Mouse (Mus musculus) heart, adult 8-10 months (tissue): ENCODE data around the gene Krt33a. TPM values are rescaled to one million over a fixed set of nuclear protein-coding genes. Genes with fewer than 3 reads are reported as not detected.

ENCODE experiments used
- DNase-seq: peaks from one replicate; pipeline ENCODE4 v3.0.0; 2022; ENCODE audit warnings: low spot score
- total RNA-seq, 4 experiments: library from RNA; stranded (reverse); gene quantifications; 2 replicates each; pipeline ENCODE4 v1.2.4; 2022

The Krt33a gene
- total RNA-seq, 4 experiments from 2014 or later, result not detected

GRCm38 (mm10) chr11:99986180-99986647 is 29.8 kb downstream of the Krt33a start, which contains the start of gene Krtap16-1:
TSS of gene Krtap16-1 (minus strand) at chr11:99986597.
- DNase-seq, result no peak

DNA sequence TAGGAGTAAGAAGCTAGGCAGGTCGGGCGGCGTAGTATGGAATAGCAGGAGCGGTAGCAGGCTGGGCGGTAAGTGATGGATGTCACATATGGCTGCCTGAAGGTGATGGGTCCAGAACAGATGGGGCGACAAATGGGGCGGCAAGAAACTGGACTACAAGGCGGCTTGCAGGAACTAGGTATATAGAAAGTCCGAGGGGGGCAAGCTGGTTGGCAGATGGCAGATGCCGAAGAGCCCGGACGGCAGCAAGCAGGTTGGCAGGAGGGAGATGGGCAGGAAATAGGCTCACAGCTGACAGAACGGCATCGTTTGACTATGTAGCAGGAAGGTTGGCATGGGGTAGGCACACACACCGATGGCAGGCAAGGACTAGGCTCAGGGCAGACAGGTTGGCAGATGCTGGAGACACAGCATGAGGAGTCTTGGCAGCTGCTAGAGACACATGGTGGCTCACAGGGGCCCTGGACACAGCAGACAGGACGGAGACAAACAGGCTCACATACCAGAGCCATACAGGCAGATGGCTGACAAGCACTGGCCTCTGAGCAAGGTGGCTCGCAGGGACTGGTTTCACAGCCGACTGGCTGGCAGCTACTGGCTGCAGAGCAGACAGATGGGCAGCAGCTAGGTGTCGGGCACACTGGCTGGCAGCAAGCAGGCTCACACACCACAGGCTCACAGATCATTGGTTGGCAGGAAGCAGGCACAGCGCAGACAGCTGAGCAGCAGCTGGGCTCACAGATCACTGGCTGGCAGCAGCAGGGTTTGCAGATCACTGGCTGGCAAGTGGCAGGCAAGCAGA is 30.5 kb downstream of the Krt33a start:
- DNase-seq, result no peak

GRCm38 (mm10) chr11:99983442-99983841 is 32.6 kb downstream of the Krt33a start:
- DNase-seq, result no peak

DNA sequence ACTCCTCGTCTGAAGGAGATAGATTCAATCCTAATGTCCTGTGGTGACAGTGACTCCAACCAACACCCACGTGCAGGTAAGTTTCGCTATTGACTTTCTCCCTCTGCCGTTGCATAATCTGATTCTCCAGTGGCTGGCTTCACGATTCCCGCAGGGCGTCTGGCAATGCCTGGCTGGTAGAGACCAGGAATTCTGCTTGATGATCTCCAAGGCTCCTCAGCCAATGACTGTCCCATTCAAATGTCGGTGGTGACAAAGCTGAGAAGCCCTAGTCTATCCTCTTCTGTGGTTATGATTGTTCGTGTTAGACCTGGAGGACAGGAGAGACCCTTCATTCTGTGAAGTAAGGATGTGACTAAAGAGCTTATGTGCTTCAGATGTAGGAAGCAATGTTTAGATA is 33.3 kb downstream of the Krt33a start:
- DNase-seq, result no peak

DNA sequence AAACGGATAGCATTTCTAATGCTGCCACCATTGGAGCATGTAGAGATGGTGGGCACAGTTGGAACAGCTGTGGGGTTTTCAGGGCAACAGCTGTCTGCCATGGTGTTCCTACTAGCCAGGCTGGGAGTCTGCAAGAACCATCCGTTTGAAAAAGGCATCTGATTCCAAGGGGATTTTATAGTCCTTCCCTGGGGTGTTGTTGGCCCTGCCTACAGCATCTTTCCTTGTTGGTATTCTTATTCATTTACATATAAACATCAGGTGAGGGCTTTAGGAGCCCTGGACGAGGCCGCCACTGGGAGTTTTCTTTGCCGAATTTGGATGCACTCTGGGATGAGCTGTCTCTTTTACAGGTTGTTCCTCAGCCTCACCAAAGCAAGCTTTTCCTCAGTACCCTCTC is 37.1 kb downstream of the Krt33a start, which contains the start of gene Krtap29-1:
Gene Krtap29-1 (minus strand): TSS at position 101 of the 400 bp plus-strand sequence.
- DNase-seq, result no peak

- DNase-seq, result no peak
Observed at GRCm38 (mm10) chr11:99965961-99966360, 50.1 kb downstream of the Krt33a start.

GRCm38 (mm10) chr11:99964213-99964612 is 51.8 kb downstream of the Krt33a start:
- DNase-seq, result no peak

Other genes starting within 250 kb of the Krt33a start
- gene Gm11595, start 243.3 kb downstream of the Krt33a start, total RNA-seq, result not detected
- not detected for gene Krtap4-8, start 235.5 kb downstream of the Krt33a start, total RNA-seq
- not detected for gene Krtap4-9, start 231.0 kb downstream of the Krt33a start, total RNA-seq
- not detected for gene Gm11596, start 222.7 kb downstream of the Krt33a start, total RNA-seq
- not detected for gene Gm11569, start 217.3 kb downstream of the Krt33a start, total RNA-seq
- gene Gm11554, start 211.8 kb downstream of the Krt33a start, total RNA-seq, result not detected
- gene Krtap4-13, start 206.3 kb downstream of the Krt33a start, total RNA-seq, result not detected
- gene Gm11564, start 200.5 kb downstream of the Krt33a start, total RNA-seq, result not detected
- gene 2300003K06Rik, start 178.1 kb downstream of the Krt33a start, total RNA-seq, result not detected
- not detected for gene Krtap4-16, start 164.6 kb downstream of the Krt33a start, total RNA-seq
- not detected for gene Gm11568, start 158.3 kb downstream of the Krt33a start, total RNA-seq
- not detected for gene Gm11559, start 151.7 kb downstream of the Krt33a start, total RNA-seq
- gene Krtap9-1, start 142.8 kb downstream of the Krt33a start, total RNA-seq, result not detected
- not detected for gene Gm11567, start 137.0 kb downstream of the Krt33a start, total RNA-seq
- gene Krtap31-1, start 108.3 kb downstream of the Krt33a start, total RNA-seq, result not detected
- gene Gm11565, start 101.5 kb downstream of the Krt33a start, total RNA-seq, result not detected
- not detected for gene Krtap31-2, start 79.9 kb downstream of the Krt33a start, total RNA-seq
- gene Krtap9-5, start 67.7 kb downstream of the Krt33a start, total RNA-seq, result not detected
- not detected for gene Krtap29-1, start 37.2 kb downstream of the Krt33a start, total RNA-seq
- not detected for gene Krtap16-1, start 29.6 kb downstream of the Krt33a start, total RNA-seq
- not detected for gene Krtap17-1, start 22.2 kb downstream of the Krt33a start, total RNA-seq
- not detected for gene Krt33b, start 13.7 kb upstream of the Krt33a start, total RNA-seq
- gene Krt34, start 25.3 kb upstream of the Krt33a start, total RNA-seq, result not detected
- gene Krt31, start 34.3 kb upstream of the Krt33a start, total RNA-seq, result not detected
- not detected for gene Krt32, start 72.0 kb upstream of the Krt33a start, total RNA-seq
- not detected for gene Krt35, start 80.0 kb upstream of the Krt33a start, total RNA-seq
- not detected for gene Krt36, start 89.4 kb upstream of the Krt33a start, total RNA-seq
- gene Krt13, start 105.4 kb upstream of the Krt33a start, total RNA-seq, result not detected
- gene Krt15, start 119.7 kb upstream of the Krt33a start, total RNA-seq, result under 1 TPM in 1 of 4 experiments, not detected in 3; 0.92 TPM
- 1 to 10 TPM; 4.6 to 9.6 (median 6.7) TPM for gene Krt19, start 132.5 kb upstream of the Krt33a start, total RNA-seq
- gene Krt9, start 177.0 kb upstream of the Krt33a start, total RNA-seq, result not detected
- gene Krt14, start 191.3 kb upstream of the Krt33a start, total RNA-seq, result under 1 TPM in 2 of 4 experiments, not detected in 2; 0.25 to 0.63 TPM
- gene Krt16, start 232.7 kb upstream of the Krt33a start, total RNA-seq, result not detected
- not detected for gene Krt17, start 244.8 kb upstream of the Krt33a start, total RNA-seq